In genomic region chr14:32512912-32513311, GRCm38 (mm10) we compare ENCODE assay signal across 8 mouse cellular contexts. TPM values are rescaled to one million over a fixed set of nuclear protein-coding genes. Genes with fewer than 3 reads are reported as not detected.
DNase-seq lines count a peak whose midpoint lies in the region; ATAC-seq and TF ChIP-seq lines count a peak whose summit lies in the region.

No protein-coding gene starts in this region.

- no peaks in the 10 kb centered on the region for H3K9me3 ChIP-seq in forebrain, embryonic 10.5 days
- no peaks in the 10 kb centered on the region for H3K9me3 ChIP-seq in intestine, embryonic 14.5 days (ENCODE audit: control insufficient read depth, low read length)

- 40% methylated on average over 9 of the region's 9 CpGs for WGBS in forebrain, embryonic 10.5 days
- 40% methylated on average over 9 of the region's 9 CpGs for WGBS in intestine, embryonic 14.5 days

- H3K4me2 ChIP-seq in intestine, embryonic 14.5 days (ENCODE audit: low read length): peak overlapping the region; percentile 70
- peak overlapping the region; percentile 91 for H3K4me2 ChIP-seq in myocyte (ENCODE audit: low read depth)

- intact Hi-C loops in left cerebral cortex, adult 2 months (cut with DNase I): no loop called here
- intact Hi-C loops in left cerebral cortex, postnatal 4 days (cut with DNase I): no loop called here
- intact Hi-C loops in left cerebral cortex, postnatal 14 days (cut with DNase I): no loop called here

- no peak for TF ChIP-seq CTCF in left cerebral cortex, adult 2 months (IDR thresholded peaks at IDR 0.05)

- no peak overlapping the region for H3ac ChIP-seq in myocyte (ENCODE audit: control insufficient read depth, insufficient read length)

- H3K79me2 ChIP-seq in myocyte (ENCODE audit: control insufficient read depth, insufficient read depth): peaks cover 32% of the 10 kb centered on the region

- peak; percentile 24; the same call in 1 of the 2 replicates for ATAC-seq in intestine, embryonic 14.5 days (replicated peaks; ENCODE audit: low FRiP score, low TSS enrichment, low read depth)

- peak overlapping the region; percentile 92; the same call in 1 of the 2 replicates for H3K27ac ChIP-seq in left cerebral cortex, adult 2 months
- H3K27ac ChIP-seq in forebrain, embryonic 10.5 days: peak overlapping the region; percentile 92
- H3K27ac ChIP-seq in intestine, embryonic 14.5 days (ENCODE audit: low read depth): no peak overlapping the region

- peak overlapping the region; percentile 96 for H3K4me3 ChIP-seq in left cerebral cortex, adult 2 months
- peak overlapping the region; percentile 80 for H3K4me3 ChIP-seq in forebrain, embryonic 10.5 days
- peak overlapping the region; percentile 80 for H3K4me3 ChIP-seq in intestine, embryonic 14.5 days (ENCODE audit: low read depth, low read length)
- H3K4me3 ChIP-seq in myocyte: peak overlapping the region; percentile 75

- 0 out of 2 replicates have a peak, but pooled peaks cover 14% of the 10 kb centered on the region for H3K27me3 ChIP-seq in forebrain, embryonic 10.5 days (ENCODE audit: poor library complexity, severe bottlenecking)
- H3K27me3 ChIP-seq in intestine, embryonic 14.5 days (replicated peaks; ENCODE audit: control insufficient read depth, insufficient read depth, low read length): no peaks in the 10 kb centered on the region
- H3K27me3 ChIP-seq in myocyte (ENCODE audit: control insufficient read depth, insufficient read depth, insufficient read length): no peaks in the 10 kb centered on the region

- H3K36me3 ChIP-seq in forebrain, embryonic 10.5 days (replicated peaks): peaks cover 20% of the 10 kb centered on the region
- H3K36me3 ChIP-seq in intestine, embryonic 14.5 days (ENCODE audit: control insufficient read depth, insufficient read depth, low read length): peaks cover 15% of the 10 kb centered on the region
- peaks cover 7% of the 10 kb centered on the region for H3K36me3 ChIP-seq in myocyte (ENCODE audit: control insufficient read depth, insufficient read depth)

- H3K9ac ChIP-seq in intestine, embryonic 14.5 days (ENCODE audit: low read length): peak overlapping the region; percentile 75; the same call in 1 of the 2 replicates

- no peak for TF ChIP-seq POLR2A in myocyte (IDR thresholded peaks at IDR 0.05; ENCODE audit: insufficient read length, low read depth)

- H3K4me1 ChIP-seq in forebrain, embryonic 10.5 days: peaks cover 24% of the 10 kb centered on the region
- peaks cover 9% of the 10 kb centered on the region for H3K4me1 ChIP-seq in intestine, embryonic 14.5 days (replicated peaks; ENCODE audit: control insufficient read depth, insufficient read depth, low read length)

- no peak for DNase-seq in left cerebral cortex, adult 2 months (ENCODE audit: extremely low spot score in 1 of 2, low spot score in 2 of 2)
- no peak for DNase-seq in left cerebral cortex, postnatal 4 days
- no peak for DNase-seq in forebrain, embryonic 10.5 days (ENCODE audit: extremely low spot score, low spot score)
- no peak for DNase-seq in intestine, embryonic 14.5 days (ENCODE audit: low spot score)
- DNase-seq in left cerebral cortex, postnatal 14 days (ENCODE audit: low spot score in 2 of 2): no peak
- no peak for DNase-seq in layer of hippocampus, postnatal 36 days
- no peak for DNase-seq in layer of hippocampus, adult 9-11 months

TF ChIP-seq in myocyte, 11 proteins besides CTCF, POLR2A, EP300 and RAD21:
- TF ChIP-seq MYOG (IDR thresholded peaks at IDR 0.05; ENCODE audit: control insufficient read depth in 1 of 3, insufficient read depth in 1 of 3, insufficient read length in 2 of 3, low read depth in 2 of 3) (no peak), MAX (IDR thresholded peaks at IDR 0.05; ENCODE audit: low read depth) (no peak), POLR2AphosphoS2 (IDR thresholded peaks at IDR 0.05; ENCODE audit: insufficient read length, low read depth) (no peak), SRF (IDR thresholded peaks at IDR 0.05; ENCODE audit: control insufficient read depth, insufficient read length, low read depth) (no peak), E2F4 (IDR thresholded peaks at IDR 0.05; ENCODE audit: insufficient read depth) (no peak), TCF12 (IDR thresholded peaks at IDR 0.05; ENCODE audit: insufficient read depth, poor library complexity, severe bottlenecking) (no peak), REST (IDR thresholded peaks at IDR 0.05; ENCODE audit: insufficient read depth, insufficient read length) (no peak), MYOD1 (IDR thresholded peaks at IDR 0.05; ENCODE audit: control insufficient read depth in 1 of 3, insufficient read length in 2 of 3, low read depth in 2 of 3) (no peak), USF1 (IDR thresholded peaks at IDR 0.05; ENCODE audit: low read depth) (no peak), CEBPB (IDR thresholded peaks at IDR 0.05; ENCODE audit: insufficient read depth, poor library complexity, severe bottlenecking) (no peak), TCF3 (IDR thresholded peaks at IDR 0.05; ENCODE audit: insufficient read length, low read depth) (no peak)
TF ChIP-seq in myocyte: peak in this region for 0.

RNA-seq across cellular contexts. Expression of gene Ercc6, which starts 0.4 kb away (rescaled TPM):
- total RNA-seq in left cerebral cortex, adult 2 months (2021): 10 to 100 TPM; 21.5 to 23.3 TPM
- total RNA-seq in left cerebral cortex, postnatal 4 days (2021): 10 to 100 TPM; 27.9 to 29.0 TPM
- 28.9 TPM in 2 replicates for polyA plus RNA-seq in forebrain, embryonic 10.5 days (2016; fragmentation: Nextera tagmentation; extraction: Ambion mirVana)
- 16.0 and 19.1 TPM in 2 replicates for polyA plus RNA-seq in intestine, embryonic 14.5 days (2014; fragmentation: Nextera tagmentation; extraction: Ambion mirVana)
- 2.1 TPM for polyA plus RNA-seq in myocyte (2012; fragmentation: generic; extraction: Trizol)
- 10 to 100 TPM; 17.6 to 22.6 TPM for total RNA-seq in left cerebral cortex, postnatal 14 days (2021)
- total RNA-seq in layer of hippocampus, postnatal 36 days (2021): 10 to 100 TPM; 21.6 to 26.7 TPM

RNA-seq across cellular contexts. Expression of gene Chat, which starts 47.1 kb away (rescaled TPM):
- 1 to 10 TPM in 1 of 2 experiments, under 1 TPM in 1; 0.25 to 1.4 TPM for total RNA-seq in left cerebral cortex, adult 2 months (2021)
- total RNA-seq in left cerebral cortex, postnatal 4 days (2021): under 1 TPM in 1 of 2 experiments, not detected in 1; 0.60 TPM
- not detected in 2 replicates for polyA plus RNA-seq in forebrain, embryonic 10.5 days (2016; fragmentation: Nextera tagmentation; extraction: Ambion mirVana)
- polyA plus RNA-seq in intestine, embryonic 14.5 days (2014; fragmentation: Nextera tagmentation; extraction: Ambion mirVana): 1.3 and 1.4 TPM in 2 replicates
- polyA plus RNA-seq in myocyte (2012; fragmentation: generic; extraction: Trizol): not detected
- 1 to 10 TPM; 1.1 to 1.2 TPM for total RNA-seq in left cerebral cortex, postnatal 14 days (2021)
- not detected for total RNA-seq in layer of hippocampus, postnatal 36 days (2021)

RNA-seq across cellular contexts. Expression of gene Slc18a3, which starts 48.3 kb away (rescaled TPM):
- 1 to 10 TPM in 1 of 2 experiments, under 1 TPM in 1; 0.77 to 1.1 TPM for total RNA-seq in left cerebral cortex, adult 2 months (2021)
- total RNA-seq in left cerebral cortex, postnatal 4 days (2021): 1 to 10 TPM in 1 of 2 experiments, under 1 TPM in 1; 0.60 to 1.0 TPM
- 0.09 and 0.10 TPM in 2 replicates for polyA plus RNA-seq in forebrain, embryonic 10.5 days (2016; fragmentation: Nextera tagmentation; extraction: Ambion mirVana)
- 11.3 TPM in 2 replicates for polyA plus RNA-seq in intestine, embryonic 14.5 days (2014; fragmentation: Nextera tagmentation; extraction: Ambion mirVana)
- not detected for polyA plus RNA-seq in myocyte (2012; fragmentation: generic; extraction: Trizol)
- 1 to 10 TPM; 2.1 to 2.5 TPM for total RNA-seq in left cerebral cortex, postnatal 14 days (2021)
- total RNA-seq in layer of hippocampus, postnatal 36 days (2021): not detected
